Mouse (Mus musculus) right cerebral cortex, postnatal 36 days (tissue): Measurements from ENCODE around the gene Gpr87.
A peak's percentile ranks its signal among the peaks of the same experiment; 100 is the strongest.
"Not testable (repeated sequence)": the region's sequence is repeated elsewhere in the genome, so short reads cannot be mapped to it uniquely, and the experiment has no call there.

Experiments used
- DNase-seq, 2 experiments: peaks; one replicate each; pipeline ENCODE4 v3.0.0; 2022; ENCODE audit warnings: low spot score in 2 of 2, mixed read lengths in 1 of 2

The Gpr87 gene

DNA sequence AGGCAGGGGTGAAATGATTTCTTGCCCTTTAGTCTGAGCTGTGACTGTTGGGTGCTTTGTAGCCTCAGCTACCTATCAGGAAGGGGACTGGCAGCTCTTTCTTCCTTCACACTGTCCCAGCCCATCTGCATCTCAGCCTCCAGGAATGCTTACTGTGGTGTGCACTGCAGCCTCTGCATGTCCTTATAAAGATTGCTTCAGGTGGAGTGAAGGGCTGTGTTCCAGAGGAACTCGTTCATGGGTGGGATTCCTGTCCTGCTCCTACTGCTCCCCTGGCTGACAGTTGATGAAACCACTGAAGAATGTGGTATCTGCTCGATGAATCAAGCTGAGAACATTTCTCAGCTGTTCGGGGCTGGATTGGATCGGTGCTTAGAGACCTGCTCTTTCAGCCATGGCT lies 7.6 kb downstream of the Gpr87 start:
- no peak for DNase-seq

- no peak for DNase-seq
Observed at GRCm38 (mm10) chr3:59185662-59186061, 9.2 kb downstream of the Gpr87 start.

DNA sequence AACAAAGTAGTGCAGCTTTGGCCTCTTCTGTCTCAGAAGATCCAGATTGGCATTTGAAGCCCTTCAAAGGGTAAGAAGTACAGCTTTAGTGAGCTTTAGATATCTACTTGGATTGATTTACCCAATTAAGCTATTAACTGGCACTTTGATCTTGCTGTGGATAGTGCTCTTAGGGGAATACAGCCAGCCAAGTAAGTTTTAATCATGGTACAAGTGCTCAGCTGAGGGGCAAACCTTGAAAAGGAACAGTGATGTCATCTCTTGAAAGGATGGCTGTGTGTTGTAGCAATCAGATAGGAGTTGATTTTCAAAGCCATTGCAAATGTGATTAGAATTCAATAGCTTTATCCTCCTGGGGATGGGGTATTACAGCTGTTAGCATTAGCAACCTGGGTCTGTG lies 12.8 kb downstream of the Gpr87 start:
- no peak for DNase-seq

DNA sequence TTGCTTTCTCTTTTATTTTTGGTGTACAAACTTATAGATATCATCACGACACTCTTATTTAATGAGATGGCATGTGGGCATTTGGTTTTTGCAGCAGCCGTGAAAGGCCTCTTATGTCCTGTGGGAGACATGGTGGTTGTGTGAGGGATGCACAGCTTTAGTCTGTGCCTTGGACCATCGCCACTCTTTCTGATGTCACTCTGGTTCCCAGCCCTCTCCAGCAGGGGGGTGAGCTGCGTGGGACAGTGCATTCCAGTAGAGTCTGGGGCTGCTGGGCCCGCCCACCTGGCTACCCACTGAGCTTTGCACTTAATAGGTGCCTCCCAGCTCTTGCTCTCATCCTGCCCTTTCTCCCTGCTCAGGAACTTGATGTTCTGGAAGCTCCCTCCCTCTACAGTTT lies 13.8 kb downstream of the Gpr87 start:
- DNase-seq, result no peak

DNA sequence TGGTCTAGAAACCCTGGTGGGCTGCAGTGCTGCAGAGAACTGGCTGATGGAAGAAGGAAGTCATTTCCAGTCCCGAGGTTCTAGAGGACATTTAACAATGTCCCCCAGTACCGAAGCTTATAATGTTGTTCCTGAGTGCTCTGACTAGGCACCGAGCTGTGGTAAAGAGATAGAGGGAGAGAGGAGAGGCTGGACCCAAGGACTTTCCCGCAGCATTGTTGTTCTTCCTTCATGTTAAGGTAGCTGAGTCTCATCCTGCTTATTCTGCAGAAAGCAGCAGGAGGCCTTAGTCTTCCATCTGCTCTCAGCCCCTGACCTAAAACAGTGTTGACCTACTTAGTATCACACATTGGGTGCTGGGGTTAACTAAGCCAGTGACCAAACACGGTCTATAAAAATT lies 18.0 kb downstream of the Gpr87 start:
- no peak for DNase-seq

DNA sequence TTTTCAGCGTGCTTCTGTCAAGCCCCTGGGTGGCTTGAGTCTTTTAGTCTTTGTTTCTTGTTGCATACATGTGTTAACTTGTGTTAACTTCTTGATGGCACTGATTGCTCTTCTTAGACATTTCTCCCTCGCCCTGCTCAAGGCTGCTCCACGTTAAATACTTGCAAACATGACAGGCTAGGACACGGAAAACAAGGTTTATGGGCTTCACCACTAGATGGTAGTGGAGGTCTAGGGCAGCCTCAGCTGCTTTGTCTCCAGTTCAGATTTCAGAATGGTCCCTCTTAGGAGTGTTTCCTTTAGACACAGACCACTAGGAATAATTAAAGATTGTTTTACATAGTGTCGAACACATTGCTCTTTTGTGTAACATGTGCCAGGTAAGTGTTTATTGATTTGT lies 19.7 kb downstream of the Gpr87 start:
- DNase-seq, result peak in 1 of 2 experiments; percentile 26

DNA sequence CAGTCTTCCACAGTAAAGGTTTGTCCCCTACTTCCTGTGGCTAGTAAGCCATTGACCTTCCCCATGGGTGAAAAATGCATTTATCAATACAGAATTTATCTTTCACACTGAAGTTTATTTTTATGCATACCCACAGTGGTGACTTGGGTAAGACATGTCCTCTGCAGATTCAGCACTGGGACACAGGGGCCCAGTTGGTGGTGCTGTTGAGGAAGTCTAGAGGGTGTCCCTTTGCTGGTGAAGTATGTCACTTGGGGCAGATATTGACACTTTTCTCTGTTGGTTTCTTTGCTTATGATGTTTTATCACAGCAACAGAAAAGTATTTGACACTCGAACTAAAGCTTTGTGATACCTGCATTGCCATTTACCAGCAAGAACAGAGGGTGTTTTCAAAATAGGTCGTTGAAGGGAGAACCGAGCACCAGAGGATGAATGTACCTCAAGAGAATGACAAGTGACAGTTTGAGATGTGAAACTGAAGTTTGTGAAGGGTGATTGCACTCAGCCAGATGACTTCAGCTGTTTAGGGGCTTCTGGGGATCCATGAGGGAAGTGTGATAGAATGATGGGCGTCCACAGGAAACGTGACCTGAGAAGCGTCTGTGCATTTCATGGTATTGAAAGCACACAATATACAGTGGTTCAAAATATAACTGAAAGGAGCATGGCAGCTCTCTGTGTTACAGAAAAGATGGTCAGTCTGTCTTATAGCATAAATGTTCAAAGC lies 20.3 kb downstream of the Gpr87 start:
- no peak for DNase-seq

GRCm38 (mm10) chr3:59169921-59170627 lies 24.8 kb downstream of the Gpr87 start:
- no peak for DNase-seq

GRCm38 (mm10) chr3:59169215-59169614 lies 25.7 kb downstream of the Gpr87 start:
- no peak for DNase-seq

GRCm38 (mm10) chr3:59168476-59168875 lies 26.4 kb downstream of the Gpr87 start:
- DNase-seq, result no peak

DNA sequence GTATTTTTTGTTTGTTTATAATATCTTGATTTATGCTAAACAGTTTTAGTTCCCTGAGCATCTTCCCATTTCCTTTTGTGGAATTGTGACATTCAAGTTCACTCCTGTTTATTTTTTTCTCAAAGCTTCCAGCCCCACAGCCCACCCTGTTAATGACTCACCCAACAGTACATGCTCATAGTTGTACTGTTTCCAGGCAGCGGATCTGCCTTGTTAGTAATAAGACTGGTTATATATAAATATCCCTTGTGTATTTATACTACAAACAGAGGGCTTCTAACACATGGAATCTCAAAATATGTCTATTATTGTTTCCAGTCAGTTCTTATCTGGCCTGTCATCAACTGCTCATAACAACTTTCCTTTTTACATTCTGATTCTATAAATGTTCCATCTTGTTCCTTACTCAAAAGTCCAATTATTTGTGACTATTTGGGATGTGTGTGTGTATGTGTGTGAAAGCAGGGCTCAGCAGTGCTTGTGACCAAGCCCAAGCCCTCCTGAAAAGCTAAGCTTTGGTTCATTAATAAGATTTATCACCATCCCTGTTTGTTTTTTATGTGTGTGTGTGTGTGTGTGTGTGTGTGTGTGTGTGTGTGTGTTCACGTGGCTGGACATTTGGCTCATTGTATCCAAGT lies 27.4 kb downstream of the Gpr87 start:
- DNase-seq, result peak in 1 of 2 experiments; percentile 25

DNA sequence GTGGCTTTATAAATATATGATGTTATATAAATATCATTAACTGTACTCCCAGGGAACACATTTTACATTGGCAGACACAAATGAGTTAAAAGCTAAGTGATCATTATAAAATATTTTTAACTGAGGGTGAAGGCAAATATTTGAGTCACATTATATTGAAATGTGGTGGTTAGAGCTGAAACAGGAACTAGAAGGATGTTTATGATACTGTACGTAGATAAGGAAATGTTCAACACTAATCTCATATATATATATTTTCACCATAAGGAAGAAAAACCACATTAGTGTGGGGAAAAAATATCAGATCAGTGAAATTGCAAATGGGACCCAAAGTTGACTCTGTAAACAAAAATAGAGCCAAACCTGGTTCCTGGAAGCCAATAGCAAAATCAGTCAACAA lies 34.4 kb downstream of the Gpr87 start:
- DNase-seq, result no peak

DNA sequence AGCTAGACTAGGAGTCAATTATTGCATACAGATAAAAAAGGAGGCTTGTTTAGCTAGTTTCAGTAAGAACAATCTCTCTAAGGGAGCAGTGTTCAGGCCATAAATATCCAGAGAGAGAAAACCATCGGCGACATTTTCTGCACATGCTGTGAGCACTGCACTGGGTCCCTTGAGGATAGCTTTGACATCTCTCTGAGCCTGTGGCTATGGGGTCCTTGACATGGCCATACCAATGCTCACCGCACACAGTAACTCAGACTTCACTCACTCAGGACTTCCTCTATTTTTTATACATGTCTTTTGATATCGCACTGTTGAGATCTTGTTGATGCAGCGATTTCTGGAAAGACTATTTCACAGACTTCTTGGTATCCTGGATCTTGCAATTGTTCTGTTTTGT lies 37.9 kb downstream of the Gpr87 start:
- no peak for DNase-seq

- peak in 1 of 2 experiments; percentile 49 for DNase-seq
Observed at GRCm38 (mm10) chr3:59155404-59155803, 39.5 kb downstream of the Gpr87 start.

DNA sequence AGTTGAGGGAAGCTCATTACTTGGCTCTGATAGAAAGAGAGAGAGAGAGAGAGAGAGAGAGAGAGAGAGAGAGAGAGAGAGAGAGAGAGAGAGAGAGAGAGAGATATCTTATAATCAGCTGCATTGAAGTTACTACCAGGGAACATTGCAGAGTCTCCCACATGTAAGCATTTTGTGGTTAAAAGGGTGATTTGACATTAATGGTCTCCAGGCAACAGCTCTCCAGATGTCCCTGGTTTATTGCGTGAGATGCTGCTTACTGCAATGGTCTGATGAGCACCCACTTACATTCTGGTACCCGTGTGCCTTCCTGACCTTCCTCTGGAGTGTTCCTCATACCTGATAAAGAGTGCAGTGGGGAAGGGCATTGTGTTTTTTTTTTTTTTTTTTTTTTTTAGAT lies 40.0 kb downstream of the Gpr87 start:
- DNase-seq, result no peak

GRCm38 (mm10) chr3:59153424-59153823 lies 41.5 kb downstream of the Gpr87 start, which contains the start of gene P2ry14:
Gene P2ry14 (minus strand): TSS chr3:59153618.
- no peak for DNase-seq

DNA sequence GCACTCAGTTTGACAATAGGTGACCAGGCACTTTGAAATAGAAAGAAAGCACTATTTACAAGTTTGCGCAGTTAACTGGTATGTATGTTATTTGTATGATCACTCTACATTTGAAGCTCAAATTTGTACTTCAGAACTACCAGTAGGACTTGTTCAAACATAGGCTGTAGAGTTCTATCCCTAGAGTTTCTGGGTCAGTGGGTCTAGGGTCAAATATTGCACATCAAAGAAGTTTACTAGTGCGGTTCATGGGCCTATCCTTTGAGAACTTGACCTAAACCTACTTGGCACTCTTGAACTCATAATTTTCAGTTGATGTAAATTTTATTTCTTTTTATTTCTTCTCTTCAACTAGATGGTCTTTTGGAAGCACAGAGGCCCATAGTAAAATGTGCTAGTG lies 44.3 kb downstream of the Gpr87 start:
- DNase-seq, result no peak

DNA sequence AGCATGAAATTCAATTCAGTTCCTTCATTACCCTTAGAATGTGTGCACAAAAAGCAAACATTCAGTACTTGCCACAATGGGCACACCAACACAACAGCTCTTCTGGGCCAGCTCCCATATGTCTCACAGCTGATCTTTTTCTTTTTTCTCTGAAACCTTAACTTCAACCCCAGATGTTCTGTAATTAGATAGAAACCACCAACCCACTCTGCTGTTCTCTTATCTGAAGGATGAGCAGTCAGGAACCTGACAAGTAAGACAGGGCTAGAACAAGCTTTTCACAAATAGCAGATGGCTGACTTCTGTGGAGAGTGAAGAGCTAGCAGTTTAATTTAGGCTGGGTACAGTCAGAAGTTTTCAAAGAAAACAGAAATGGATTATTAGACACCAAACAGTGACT lies 45.3 kb downstream of the Gpr87 start:
- DNase-seq, result peak in 1 of 2 experiments; percentile 20

- DNase-seq, result no peak
Observed at GRCm38 (mm10) chr3:59145194-59145593, 49.7 kb downstream of the Gpr87 start.

- DNase-seq, result no peak
Observed at GRCm38 (mm10) chr3:59141507-59142305, 53.2 kb downstream of the Gpr87 start.

GRCm38 (mm10) chr3:59140941-59141340 lies 54.0 kb downstream of the Gpr87 start:
- not testable (repeated sequence) for DNase-seq

DNA sequence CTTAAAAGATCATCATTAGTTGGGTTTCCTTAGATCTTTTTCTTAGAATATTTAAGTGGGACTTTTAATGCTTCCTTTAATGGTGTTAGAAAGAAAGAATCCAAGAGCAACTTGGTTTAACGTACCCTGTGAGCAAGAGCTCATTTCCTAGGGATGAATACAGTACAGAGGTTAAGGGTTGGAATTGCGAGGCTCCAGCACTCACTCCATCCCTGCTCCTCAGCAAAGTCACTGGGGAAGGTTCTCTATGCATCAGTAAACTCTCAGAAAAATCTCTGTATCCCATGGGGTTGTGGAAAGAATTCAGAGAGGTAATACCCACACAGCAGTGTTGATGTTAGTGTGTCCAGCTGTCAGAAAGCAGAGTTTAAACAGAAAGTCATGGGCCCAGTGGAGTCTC lies 54.8 kb downstream of the Gpr87 start:
- no peak for DNase-seq
